Mouse (Mus musculus): ENCODE results near the gene Gngt2. TPM values are rescaled to one million over a fixed set of nuclear protein-coding genes. Genes with fewer than 3 reads are reported as not detected.

The Gngt2 gene
- total RNA-seq, 2 experiments from 2014 or later, result 2.1 to 2.6 TPM

GRCm38 (mm10) chr11:95838999-95839868 is 2.2 kb downstream of the Gngt2 start:
- DNase-seq (ENCODE audit: low spot score in 2 of 2), result no peak

GRCm38 (mm10) chr11:95840694-95841497 is 3.9 kb downstream of the Gngt2 start:
- DNase-seq (ENCODE audit: low spot score in 2 of 2), result no peak

GRCm38 (mm10) chr11:95841498-95841830 is 4.4 kb downstream of the Gngt2 start:
- no peak for DNase-seq (ENCODE audit: low spot score in 2 of 2)

GRCm38 (mm10) chr11:95842074-95842681 is 5.2 kb downstream of the Gngt2 start, which contains the start of gene Abi3:
TSS of gene Abi3 (minus strand) at chr11:95842476.
- no peak for DNase-seq (ENCODE audit: low spot score in 2 of 2)

GRCm38 (mm10) chr11:95842953-95843352 is 5.9 kb downstream of the Gngt2 start:
- no peak for DNase-seq (ENCODE audit: low spot score in 2 of 2)

GRCm38 (mm10) chr11:95843421-95843950 is 6.5 kb downstream of the Gngt2 start:
- no peak for DNase-seq (ENCODE audit: low spot score in 2 of 2)

GRCm38 (mm10) chr11:95844935-95845334 is 7.9 kb downstream of the Gngt2 start:
- DNase-seq (ENCODE audit: low spot score in 2 of 2), result no peak

- no peak for DNase-seq (ENCODE audit: low spot score in 2 of 2)
These were observed 13.9 kb downstream of the Gngt2 start for GRCm38 (mm10) chr11:95850898-95851297.

- peak in 1 of 2 experiments; percentile 66 for DNase-seq (ENCODE audit: low spot score in 2 of 2)
These were observed 16.7 kb downstream of the Gngt2 start for GRCm38 (mm10) chr11:95853684-95854083.

GRCm38 (mm10) chr11:95857306-95857705 is 20.3 kb downstream of the Gngt2 start:
- DNase-seq (ENCODE audit: low spot score in 2 of 2), result no peak

- no peak for DNase-seq (ENCODE audit: low spot score in 2 of 2)
These were observed 20.9 kb downstream of the Gngt2 start for GRCm38 (mm10) chr11:95857716-95858527.

GRCm38 (mm10) chr11:95858528-95859467 is 21.8 kb downstream of the Gngt2 start:
- peak; percentile 98 for DNase-seq (ENCODE audit: low spot score in 2 of 2)

GRCm38 (mm10) chr11:95859468-95859855 is 22.4 kb downstream of the Gngt2 start:
- peak in 1 of 2 experiments; percentile 72 for DNase-seq (ENCODE audit: low spot score in 2 of 2)

GRCm38 (mm10) chr11:95860071-95860490 is 23.1 kb downstream of the Gngt2 start:
- DNase-seq (ENCODE audit: low spot score in 2 of 2), result no peak

GRCm38 (mm10) chr11:95861397-95861796 is 24.4 kb downstream of the Gngt2 start:
- no peak for DNase-seq (ENCODE audit: low spot score in 2 of 2)

- no peak for DNase-seq (ENCODE audit: low spot score in 2 of 2)
These were observed 32.4 kb downstream of the Gngt2 start for GRCm38 (mm10) chr11:95869442-95869841.

- DNase-seq (ENCODE audit: low spot score in 2 of 2), result no peak
These were observed 33.0 kb downstream of the Gngt2 start for GRCm38 (mm10) chr11:95869918-95870470.

GRCm38 (mm10) chr11:95875804-95876203 is 38.8 kb downstream of the Gngt2 start:
- DNase-seq (ENCODE audit: low spot score in 2 of 2), result peak; percentile 12

- DNase-seq (ENCODE audit: low spot score in 2 of 2), result peak; percentile 67 to 73
These were observed 39.3 kb downstream of the Gngt2 start for GRCm38 (mm10) chr11:95876296-95876695.

Measured in layer of hippocampus, postnatal 10 days (tissue).